Mouse (Mus musculus) liver, adult 2 months (tissue): ENCODE data around the gene Acoxl.

Experiments used
- CTCF ChIP-seq: fragments of 200-500 bp; IDR thresholded peaks from 2 replicates; pipeline ENCODE4 v1.5.1; 2011; ENCODE audit warnings: low read depth, low read length, control low read depth
- POLR2A ChIP-seq: fragments of 200-500 bp; IDR thresholded peaks from 2 replicates; pipeline ENCODE4 v1.6.1; 2011; ENCODE audit warnings: low read length, control low read depth; ENCODE audit not compliant: insufficient read depth; ENCODE audit errors: extremely low read depth

GRCm38 (mm10) chr2:128115579-128115978 is 276.9 kb downstream of the Acoxl start:
- TF ChIP-seq POLR2A (no peak), CTCF (no peak)
